In genomic region chr15:82340414-82341035, GRCm38 (mm10) we compare ENCODE assay signal across 9 mouse cellular contexts. TPM values are rescaled to one million over a fixed set of nuclear protein-coding genes. Genes with fewer than 3 reads are reported as not detected.
A peak's percentile ranks its signal among the peaks of the same experiment; 100 is the strongest.
DNase-seq lines count a peak whose midpoint lies in the region; ATAC-seq lines count a peak whose summit lies in the region.
"Had no signal": no experiment of that assay in that cellular context is flagged by ENCODE, and none has a peak within 500 bp of the region (broad histone marks: within the 10 kb centered on the region; RNA-seq: fewer than 3 reads in every experiment).

No protein-coding gene starts in this region.

- 38% methylated on average over 21 of the region's 21 CpGs for WGBS in kidney, embryonic 15.5 days
- 33% methylated on average over 21 of the region's 21 CpGs for WGBS in embryonic facial prominence, embryonic 10.5 days
- WGBS in intestine, embryonic 14.5 days, result 34% methylated on average over 21 of the region's 21 CpGs

- H3K4me2 ChIP-seq in kidney, embryonic 15.5 days, result peak overlapping the region; percentile 82
- H3K4me2 ChIP-seq in intestine, embryonic 14.5 days (ENCODE audit: low read length), result peak overlapping the region; percentile 72

- H3K9me3 ChIP-seq in kidney, embryonic 15.5 days (replicated peaks), result no peaks in the 10 kb centered on the region
- H3K9me3 ChIP-seq in embryonic facial prominence, embryonic 10.5 days, result no peaks in the 10 kb centered on the region
- H3K9me3 ChIP-seq in intestine, embryonic 14.5 days (ENCODE audit: control insufficient read depth, low read length), result no peaks in the 10 kb centered on the region

- H3K4me1 ChIP-seq in kidney, embryonic 15.5 days, result peaks cover 56% of the 10 kb centered on the region
- H3K4me1 ChIP-seq in embryonic facial prominence, embryonic 10.5 days, result peaks cover 59% of the 10 kb centered on the region
- H3K4me1 ChIP-seq in intestine, embryonic 14.5 days (replicated peaks; ENCODE audit: control insufficient read depth, insufficient read depth, low read length), result peaks cover 23% of the 10 kb centered on the region

- H3K36me3 ChIP-seq in kidney, embryonic 15.5 days, result peaks cover 10% of the 10 kb centered on the region
- peaks cover 15% of the 10 kb centered on the region for H3K36me3 ChIP-seq in embryonic facial prominence, embryonic 10.5 days (replicated peaks)
- H3K36me3 ChIP-seq in intestine, embryonic 14.5 days (ENCODE audit: control insufficient read depth, insufficient read depth, low read length), result peaks cover 16% of the 10 kb centered on the region

- H3K27ac ChIP-seq in kidney, embryonic 15.5 days, result peak overlapping the region; percentile 82
- peak overlapping the region; percentile 87 for H3K27ac ChIP-seq in embryonic facial prominence, embryonic 10.5 days (replicated peaks)
- H3K27ac ChIP-seq in intestine, embryonic 14.5 days (ENCODE audit: low read depth), result peak overlapping the region; percentile 88

- H3K9ac ChIP-seq in kidney, embryonic 15.5 days, result peak overlapping the region; percentile 62
- peak overlapping the region; percentile 82 for H3K9ac ChIP-seq in intestine, embryonic 14.5 days (ENCODE audit: low read length)

- H3K27me3 ChIP-seq in kidney, embryonic 15.5 days, result no peaks in the 10 kb centered on the region
- peaks cover 31% of the 10 kb centered on the region for H3K27me3 ChIP-seq in embryonic facial prominence, embryonic 10.5 days (replicated peaks; ENCODE audit: low read depth, poor library complexity, severe bottlenecking)
- H3K27me3 ChIP-seq in intestine, embryonic 14.5 days (replicated peaks; ENCODE audit: control insufficient read depth, insufficient read depth, low read length), result no peaks in the 10 kb centered on the region
- H3K27me3 ChIP-seq: Patski had no signal

- no peak for DNase-seq in kidney, postnatal 25 days
- peak; percentile 32 for DNase-seq in embryonic facial prominence, embryonic 10.5 days (ENCODE audit: low spot score)
- DNase-seq in intestine, embryonic 14.5 days (ENCODE audit: low spot score), result peak; percentile 71
- DNase-seq in naive thymus-derived CD4-positive, alpha-beta T cell, adult 2 months (ENCODE audit: low read depth), result peak; percentile 24
- DNase-seq in urinary bladder, postnatal 36 days (ENCODE audit: low spot score in 2 of 2), result no peak
- no peak for DNase-seq in urinary bladder, adult 2 months (ENCODE audit: low spot score)
- DNase-seq in left cerebral cortex, adult 8-10 months (ENCODE audit: low spot score in 2 of 2), result no peak

- ATAC-seq in kidney, embryonic 15.5 days (replicated peaks; ENCODE audit: low FRiP score), result no peak
- no peak for ATAC-seq in intestine, embryonic 14.5 days (replicated peaks; ENCODE audit: low FRiP score, low TSS enrichment, low read depth)
- ATAC-seq: Patski had no signal

- peak overlapping the region; percentile 49 for H3K4me3 ChIP-seq in kidney, embryonic 15.5 days (replicated peaks)
- H3K4me3 ChIP-seq in embryonic facial prominence, embryonic 10.5 days, result peak overlapping the region; percentile 59
- H3K4me3 ChIP-seq in intestine, embryonic 14.5 days (ENCODE audit: low read depth, low read length), result peak overlapping the region; percentile 53

RNA-seq across cellular contexts. Expression of gene Smdt1, which starts 1.8 kb away (rescaled TPM):
- 296 and 297 TPM in 2 replicates for polyA plus RNA-seq in kidney, embryonic 15.5 days (2015; fragmentation: Nextera tagmentation; extraction: Ambion mirVana)
- polyA plus RNA-seq in embryonic facial prominence, embryonic 10.5 days (2016; fragmentation: Nextera tagmentation; extraction: Ambion mirVana), result 212 and 215 TPM in 2 replicates
- 260 and 272 TPM in 2 replicates for polyA plus RNA-seq in intestine, embryonic 14.5 days (2014; fragmentation: Nextera tagmentation; extraction: Ambion mirVana)
- 180 and 204 TPM in 2 replicates for polyA plus RNA-seq in urinary bladder, adult 2 months (2012; rRNA removed)
- 100 to 1,000 TPM; 143 to 154 (median 149) TPM for total RNA-seq in left cerebral cortex, adult 8-10 months (2022)

RNA-seq across cellular contexts. Expression of gene Pheta2, which starts 1.8 kb away (rescaled TPM):
- 11.0 and 12.0 TPM in 2 replicates for polyA plus RNA-seq in kidney, embryonic 15.5 days (2015; fragmentation: Nextera tagmentation; extraction: Ambion mirVana)
- polyA plus RNA-seq in embryonic facial prominence, embryonic 10.5 days (2016; fragmentation: Nextera tagmentation; extraction: Ambion mirVana), result 4.9 TPM in 2 replicates
- polyA plus RNA-seq in intestine, embryonic 14.5 days (2014; fragmentation: Nextera tagmentation; extraction: Ambion mirVana), result 9.9 and 13.2 TPM in 2 replicates
- polyA plus RNA-seq in urinary bladder, adult 2 months (2012; rRNA removed), result 3.9 and 4.8 TPM in 2 replicates
- under 1 TPM; 0.26 to 0.58 (median 0.48) TPM for total RNA-seq in left cerebral cortex, adult 8-10 months (2022)

RNA-seq across cellular contexts. Expression of gene Naga, which starts 1.8 kb away (rescaled TPM):
- polyA plus RNA-seq in kidney, embryonic 15.5 days (2015; fragmentation: Nextera tagmentation; extraction: Ambion mirVana), result 61.1 and 61.7 TPM in 2 replicates
- 19.2 and 24.0 TPM in 2 replicates for polyA plus RNA-seq in embryonic facial prominence, embryonic 10.5 days (2016; fragmentation: Nextera tagmentation; extraction: Ambion mirVana)
- 59.7 and 61.2 TPM in 2 replicates for polyA plus RNA-seq in intestine, embryonic 14.5 days (2014; fragmentation: Nextera tagmentation; extraction: Ambion mirVana)
- polyA plus RNA-seq in urinary bladder, adult 2 months (2012; rRNA removed), result 84.6 and 87.2 TPM in 2 replicates
- total RNA-seq in left cerebral cortex, adult 8-10 months (2022), result 10 to 100 TPM; 37.8 to 45.2 (median 42.4) TPM

RNA-seq across cellular contexts. Expression of gene Ndufa6, which starts 13.6 kb away (rescaled TPM):
- polyA plus RNA-seq in kidney, embryonic 15.5 days (2015; fragmentation: Nextera tagmentation; extraction: Ambion mirVana), result 428 and 459 TPM in 2 replicates
- polyA plus RNA-seq in embryonic facial prominence, embryonic 10.5 days (2016; fragmentation: Nextera tagmentation; extraction: Ambion mirVana), result 243 and 256 TPM in 2 replicates
- 426 and 466 TPM in 2 replicates for polyA plus RNA-seq in intestine, embryonic 14.5 days (2014; fragmentation: Nextera tagmentation; extraction: Ambion mirVana)
- polyA plus RNA-seq in urinary bladder, adult 2 months (2012; rRNA removed), result 429 and 475 TPM in 2 replicates
- 100 to 1,000 TPM; 170 to 203 (median 184) TPM for total RNA-seq in left cerebral cortex, adult 8-10 months (2022)

RNA-seq across cellular contexts. Expression of gene Cyp2d22, which starts 39.5 kb away (rescaled TPM):
- polyA plus RNA-seq in kidney, embryonic 15.5 days (2015; fragmentation: Nextera tagmentation; extraction: Ambion mirVana), result 12.9 and 18.6 TPM in 2 replicates
- 2.1 and 3.0 TPM in 2 replicates for polyA plus RNA-seq in embryonic facial prominence, embryonic 10.5 days (2016; fragmentation: Nextera tagmentation; extraction: Ambion mirVana)
- polyA plus RNA-seq in intestine, embryonic 14.5 days (2014; fragmentation: Nextera tagmentation; extraction: Ambion mirVana), result 8.4 and 8.5 TPM in 2 replicates
- polyA plus RNA-seq in urinary bladder, adult 2 months (2012; rRNA removed), result 52.5 and 56.2 TPM in 2 replicates
- 10 to 100 TPM; 39.7 to 44.8 (median 40.7) TPM for total RNA-seq in left cerebral cortex, adult 8-10 months (2022)

Comparison
In these comparisons a context has a peak if more than half of its experiments do, and no peak if none do; other contexts are left out.
1. DNase-seq: peak in embryonic facial prominence, embryonic 10.5 days (single experiment), intestine, embryonic 14.5 days (single experiment) and naive thymus-derived CD4-positive, alpha-beta T cell, adult 2 months (single experiment); none in kidney, postnatal 25 days (0 of 2), urinary bladder, postnatal 36 days (0 of 2), urinary bladder, adult 2 months (single experiment) and left cerebral cortex, adult 8-10 months (0 of 2).
2. Peak in every context shown above with its lines, with median percentiles within 50 percentile points of each other: H3K27ac ChIP-seq and H3K4me3 ChIP-seq.